Mouse (Mus musculus) spleen, adult 2 months (tissue): Measurements from ENCODE around the gene Bard1.

Experiments
- CTCF ChIP-seq: fragments of 200-500 bp; IDR thresholded peaks from 2 replicates; pipeline ENCODE4 v1.5.1; 2011; ENCODE audit warnings: mild to moderate bottlenecking, inconsistent platforms; ENCODE audit not compliant: insufficient read depth, insufficient read length, insufficient replicate concordance; ENCODE audit errors: extremely low read depth
- POLR2A ChIP-seq: fragments of 200-500 bp; IDR thresholded peaks from 2 replicates; pipeline ENCODE4 v1.6.1; 2011; ENCODE audit warnings: low read depth, low read length, inconsistent platforms

DNA sequence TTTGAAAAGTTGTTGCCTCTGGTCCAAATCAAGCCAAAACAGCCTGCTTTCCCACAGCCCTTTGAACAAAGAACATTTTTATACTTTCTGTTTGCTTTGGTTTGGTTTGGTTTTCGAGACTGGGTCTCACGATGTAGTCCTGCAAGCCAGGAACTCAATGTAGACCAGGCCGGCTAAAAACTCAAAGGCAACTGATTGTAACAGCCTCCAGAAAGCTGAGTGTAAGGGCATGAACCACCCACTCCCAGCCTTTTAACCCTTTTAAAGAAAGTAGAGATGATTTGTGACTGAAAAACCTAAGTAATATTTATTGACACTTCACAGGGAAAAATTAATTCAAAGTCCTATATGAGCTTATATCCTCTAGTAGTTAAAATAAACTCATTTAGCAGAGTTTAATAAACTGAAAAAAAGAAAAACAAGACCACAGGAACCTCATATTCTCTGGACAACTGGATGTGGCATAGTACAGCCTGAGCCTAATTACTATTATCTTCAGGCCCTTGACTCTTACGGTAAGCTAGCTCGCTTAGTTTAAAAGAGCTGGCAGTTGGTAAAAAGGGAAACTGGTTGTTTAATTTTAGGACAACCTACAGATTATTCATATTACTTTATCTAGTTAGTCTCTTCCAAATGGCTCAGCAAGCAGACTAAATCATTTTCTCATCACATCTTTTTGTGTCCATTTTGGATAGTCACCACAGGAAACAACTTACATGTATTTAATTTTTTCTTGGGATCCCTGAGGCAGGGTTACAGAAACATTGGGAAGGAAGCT lies 2.2 kb downstream of the Bard1 start:
- TF ChIP-seq POLR2A (no peak), CTCF (no peak)
